Comparison of ENCODE assay signal across 21 mouse cellular contexts in the genomic region with DNA sequence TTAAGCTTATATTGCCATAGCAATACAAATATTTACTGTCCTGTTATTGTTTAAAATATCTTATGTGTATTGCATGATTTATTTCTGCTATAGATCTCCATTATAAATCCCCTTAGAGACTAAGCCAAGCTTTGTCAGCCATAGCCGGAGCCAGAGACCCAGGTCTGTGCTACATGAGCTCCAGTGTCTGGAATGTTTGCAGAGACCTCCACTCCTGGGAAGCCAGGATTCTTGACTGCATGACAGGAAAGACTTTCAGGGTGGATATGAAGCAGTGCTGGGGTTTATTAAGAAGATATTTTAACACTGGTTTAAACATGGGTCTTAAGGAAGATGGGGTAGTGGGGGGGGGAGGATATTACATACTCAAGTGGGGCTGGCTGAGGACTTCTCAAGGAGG.
"Had no signal": no experiment of that assay in that cellular context is flagged by ENCODE, and none has a peak within 500 bp of the region (broad histone marks: within the 10 kb centered on the region; RNA-seq: fewer than 3 reads in every experiment).

No protein-coding gene starts in this region.

- H3K4me1 ChIP-seq: midbrain, embryonic 12.5 days; midbrain, embryonic 15.5 days; neural tube, embryonic 13.5 days had no signal

- H3K4me2 ChIP-seq: kidney, embryonic 15.5 days; limb, embryonic 12.5 days; liver, embryonic 11.5 days; lung, embryonic 15.5 days; midbrain, embryonic 12.5 days; midbrain, embryonic 15.5 days; neural tube, embryonic 13.5 days had no signal

- H3K9ac ChIP-seq: kidney, embryonic 15.5 days; limb, embryonic 12.5 days; liver, embryonic 14.5 days; lung, embryonic 15.5 days; midbrain, embryonic 12.5 days; midbrain, embryonic 15.5 days; neural tube, embryonic 13.5 days had no signal

- H3K9me3 ChIP-seq: kidney, embryonic 15.5 days; limb, embryonic 12.5 days; lung, embryonic 15.5 days; midbrain, embryonic 12.5 days; midbrain, embryonic 15.5 days; neural tube, embryonic 13.5 days had no signal

- H3K4me3 ChIP-seq: kidney, embryonic 15.5 days; left cerebral cortex, adult 2 months; limb, embryonic 12.5 days; lung, embryonic 15.5 days; midbrain, embryonic 12.5 days; midbrain, embryonic 15.5 days; myocyte; neural tube, embryonic 13.5 days had no signal

- H3K36me3 ChIP-seq: kidney, embryonic 15.5 days; limb, embryonic 12.5 days; lung, embryonic 15.5 days; midbrain, embryonic 12.5 days; midbrain, embryonic 15.5 days; neural tube, embryonic 13.5 days had no signal

- H3K27me3 ChIP-seq: kidney, embryonic 15.5 days; limb, embryonic 12.5 days; lung, embryonic 15.5 days; midbrain, embryonic 12.5 days; midbrain, embryonic 15.5 days; neural tube, embryonic 13.5 days had no signal

- DNase-seq: kidney, adult 11 months; kidney, adult 8-10 months; kidney, postnatal 14 days; layer of hippocampus, postnatal 36 days; lung, postnatal 14 days; lung, postnatal 4 days; retina, postnatal 1 day; right cerebral cortex, postnatal 25 days; spleen, adult 18-20 months; thymus, adult 18-20 months; thymus, postnatal 36 days had no signal

- ATAC-seq: midbrain, embryonic 15.5 days had no signal

- H3K27ac ChIP-seq: kidney, embryonic 15.5 days; left cerebral cortex, adult 2 months; limb, embryonic 12.5 days; liver, embryonic 14.5 days; lung, embryonic 15.5 days; midbrain, embryonic 12.5 days; midbrain, embryonic 15.5 days; neural tube, embryonic 13.5 days had no signal
